Mouse (Mus musculus) midbrain, postnatal 0 days (tissue): Measurements from ENCODE around the gene Eipr1. TPM values are rescaled to one million over a fixed set of nuclear protein-coding genes. Genes with fewer than 3 reads are reported as not detected.
"Not testable (repeated sequence)": the region's sequence is repeated elsewhere in the genome, so short reads cannot be mapped to it uniquely, and the experiment has no call there.

Source experiments
- ATAC-seq: fragments of 200-750 bp; cut with Nextera tagmentation; 2 replicates; pipeline ENCODE4 v1.8.0; 2017; ENCODE audit warnings: moderate number of reproducible peaks, mild to moderate bottlenecking, moderate TSS enrichment, moderate library complexity; ENCODE audit not compliant: low FRiP score
- DNase-seq: peaks from one replicate; pipeline ENCODE4 v3.0.0-alpha.2; 2015; ENCODE audit warnings: low spot score
- H3K27ac ChIP-seq: fragments of 300-500 bp; sonication (generic); 2 replicates; pipeline ENCODE4 v1.5.1; 2014; ENCODE audit warnings: low read depth, mild to moderate bottlenecking, low read length, mixed read lengths
- H3K27me3 ChIP-seq: fragments of 300-500 bp; sonication (generic); 2 replicates; pipeline ENCODE4 v1.6.1; 2014; ENCODE audit warnings: low read length, control low read depth, mixed read lengths; ENCODE audit not compliant: insufficient read depth
- H3K36me3 ChIP-seq: fragments of 300-500 bp; sonication (generic); 2 replicates; pipeline ENCODE4 v1.6.1; 2014; ENCODE audit warnings: low read length, control low read depth, mixed read lengths; ENCODE audit not compliant: insufficient read depth
- H3K4me1 ChIP-seq: fragments of 300-500 bp; sonication (generic); 2 replicates; pipeline ENCODE4 v1.6.1; 2014; ENCODE audit warnings: mild to moderate bottlenecking, control low read depth, antibody characterized with exemption, low read length, mixed read lengths; ENCODE audit not compliant: insufficient read depth
- H3K4me2 ChIP-seq: fragments of 300-500 bp; sonication (generic); 2 replicates; pipeline ENCODE4 v1.6.1; 2014; ENCODE audit warnings: low read depth, mild to moderate bottlenecking, low read length, mixed read lengths; ENCODE audit not compliant: poor library complexity, severe bottlenecking
- H3K4me3 ChIP-seq: fragments of 300-500 bp; sonication (generic); 2 replicates; pipeline ENCODE4 v1.5.1; 2014; ENCODE audit warnings: low read depth, mild to moderate bottlenecking, low read length, moderate library complexity
- H3K9ac ChIP-seq: fragments of 300-500 bp; sonication (generic); replicated peaks from 2 replicates; pipeline ENCODE4 v1.6.1; 2014; ENCODE audit warnings: mild to moderate bottlenecking, low read length, moderate library complexity, mixed read lengths; ENCODE audit not compliant: poor library complexity, severe bottlenecking
- H3K9me3 ChIP-seq: fragments of 300-500 bp; sonication (generic); 2 replicates; pipeline ENCODE4 v1.6.1; 2016; ENCODE audit warnings: low read length, control low read depth
- CTCF ChIP-seq: IDR thresholded peaks from 2 replicates; pipeline ENCODE4 v1.5.1; 2016; ENCODE audit warnings: antibody characterized with exemption, mild to moderate bottlenecking
- WGBS: fragments of 180-500 bp; shearing (Covaris S2); extraction: QIAGEN DNeasy Blood & Tissue Kit; methylation state at CpG from one replicate; pipeline ENCODE4 v1.1.7; 2014; 5-methylcytosine and 5-hydroxymethylcytosine counted together
- polyA plus RNA-seq: library from polyadenylated mRNA; unstranded; fragments of >200 nt; fragmentation: Nextera tagmentation; extraction: Ambion mirVana; gene quantifications from 2 replicates; pipeline ENCODE4 v1.2.1, GENCODE M21; 2015
- total RNA-seq: library from RNA; depleted of rRNA; stranded (reverse); fragments of >200 nt; gene quantifications from 2 replicates; pipeline ENCODE4 v1.2.3, GENCODE M21; 2014

The Eipr1 gene
- total and polyA plus RNA-seq, 2 experiments from 2014 or later: 59.6 to 62.2 TPM

GRCm38 (mm10) chr12:28906809-28907297 lies 155.2 kb downstream of the Eipr1 start:
- DNase-seq (peak; percentile 76), ATAC-seq (peak; percentile 74)
- no peaks in the 10 kb centered on the region; the same call in 1 of the 2 replicates for H3K4me1 ChIP-seq
- WGBS: 4% methylated on average over 7 of the region's 7 CpGs
- H3K9ac ChIP-seq: 0 out of 2 replicates have a peak overlapping the region, but pooled peaks have one; percentile 4
- H3K36me3 ChIP-seq: no peaks in the 10 kb centered on the region
- peak; percentile 49 for TF ChIP-seq CTCF
- no peaks in the 10 kb centered on the region for H3K9me3 ChIP-seq
- H3K4me2 ChIP-seq: 0 out of 2 replicates have a peak overlapping the region, but pooled peaks have one; percentile 22
- no peaks in the 10 kb centered on the region for H3K27me3 ChIP-seq
- no peak overlapping the region for H3K4me3 ChIP-seq
- peak overlapping the region; percentile 80 for H3K27ac ChIP-seq

DNA sequence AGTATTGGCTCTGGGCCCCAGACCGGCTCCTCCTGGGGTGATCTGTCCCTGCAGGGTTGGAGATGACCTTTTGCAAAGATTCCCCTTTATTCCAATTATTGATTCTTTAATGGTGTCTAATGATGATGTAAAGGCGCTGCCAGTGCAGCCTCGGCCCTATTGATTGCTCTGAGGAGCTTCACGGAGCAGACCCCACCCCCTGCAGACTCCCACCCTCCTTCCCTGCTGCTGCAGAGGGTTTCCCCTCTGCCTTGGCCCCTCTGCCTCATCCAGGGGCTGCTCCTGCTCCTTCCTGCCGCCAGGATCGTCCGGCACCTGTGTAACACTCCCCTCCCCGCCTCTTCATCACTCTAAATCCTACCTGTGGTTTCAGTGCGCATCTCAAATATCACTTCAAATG lies 156.2 kb downstream of the Eipr1 start:
- TF ChIP-seq CTCF: no peak
- no peaks in the 10 kb centered on the region for H3K9me3 ChIP-seq
- DNase-seq (no peak), ATAC-seq (no peak)
- H3K4me3 ChIP-seq: no peak overlapping the region
- H3K4me1 ChIP-seq: no peaks in the 10 kb centered on the region; the same call in 1 of the 2 replicates
- no peaks in the 10 kb centered on the region for H3K27me3 ChIP-seq
- H3K36me3 ChIP-seq: no peaks in the 10 kb centered on the region
- H3K27ac ChIP-seq: peak overlapping the region; percentile 80
- H3K4me2 ChIP-seq: no peak overlapping the region
- 24% methylated on average over 9 of the region's 9 CpGs for WGBS
- H3K9ac ChIP-seq: no peak overlapping the region; the same call in 1 of the 2 replicates

- 76% methylated on average over 5 of the region's 5 CpGs for WGBS
- Histone ChIP-seq H3K27me3 (no peaks in the 10 kb centered on the region), H3K4me1 (no peaks in the 10 kb centered on the region; the same call in 1 of the 2 replicates), H3K9ac (no peak overlapping the region), H3K4me2 (no peak overlapping the region), H3K9me3 (no peaks in the 10 kb centered on the region), H3K36me3 (no peaks in the 10 kb centered on the region), H3K27ac (no peak overlapping the region), H3K4me3 (no peak overlapping the region)
- TF ChIP-seq CTCF: no peak
- no peak for DNase-seq
- ATAC-seq: no peak
Observed at GRCm38 (mm10) chr12:28909851-28910250, 158.2 kb downstream of the Eipr1 start.

DNA sequence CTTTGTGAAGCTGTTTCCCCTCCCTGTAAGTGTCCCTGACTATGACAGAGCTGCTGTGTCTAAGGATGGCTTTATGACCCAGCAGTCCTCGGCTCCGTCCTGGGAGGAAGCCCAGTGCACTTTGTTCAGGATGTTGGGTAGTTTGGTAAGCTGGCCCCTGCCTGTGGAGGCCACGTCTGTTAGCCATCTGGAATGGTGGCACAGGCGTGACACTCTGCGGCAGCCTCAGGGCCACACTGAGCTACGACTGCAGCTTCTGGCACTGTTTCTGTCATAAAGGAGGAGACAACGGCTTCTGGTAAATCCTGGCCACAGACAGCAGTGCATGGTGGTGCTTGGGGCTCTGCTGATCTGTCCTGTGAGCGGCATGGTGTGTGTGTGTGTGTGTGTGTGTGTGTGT lies 159.0 kb downstream of the Eipr1 start:
- peak; percentile 72 for DNase-seq
- Histone ChIP-seq H3K9ac (no peak overlapping the region), H3K4me2 (no peak overlapping the region), H3K36me3 (no peaks in the 10 kb centered on the region), H3K27me3 (no peaks in the 10 kb centered on the region), H3K27ac (no peak overlapping the region), H3K4me3 (no peak overlapping the region), H3K9me3 (no peaks in the 10 kb centered on the region), H3K4me1 (no peaks in the 10 kb centered on the region; the same call in 1 of the 2 replicates)
- ATAC-seq: no peak
- WGBS: 56% methylated on average over 8 of the region's 8 CpGs
- TF ChIP-seq CTCF: no peak

GRCm38 (mm10) chr12:28912351-28912936 lies 160.8 kb downstream of the Eipr1 start:
- H3K9me3 ChIP-seq: no peaks in the 10 kb centered on the region
- peak; percentile 19 for DNase-seq
- H3K27ac ChIP-seq: no peak overlapping the region
- ATAC-seq: 0 out of 2 replicates have a peak, but pooled peaks have one; percentile 44
- TF ChIP-seq CTCF: no peak
- H3K9ac ChIP-seq: no peak overlapping the region
- H3K4me3 ChIP-seq: no peak overlapping the region
- no peaks in the 10 kb centered on the region; the same call in 1 of the 2 replicates for H3K4me1 ChIP-seq
- H3K4me2 ChIP-seq: no peak overlapping the region
- WGBS: 53% methylated on average over 18 of the region's 18 CpGs
- H3K36me3 ChIP-seq: no peaks in the 10 kb centered on the region
- H3K27me3 ChIP-seq: no peaks in the 10 kb centered on the region

DNA sequence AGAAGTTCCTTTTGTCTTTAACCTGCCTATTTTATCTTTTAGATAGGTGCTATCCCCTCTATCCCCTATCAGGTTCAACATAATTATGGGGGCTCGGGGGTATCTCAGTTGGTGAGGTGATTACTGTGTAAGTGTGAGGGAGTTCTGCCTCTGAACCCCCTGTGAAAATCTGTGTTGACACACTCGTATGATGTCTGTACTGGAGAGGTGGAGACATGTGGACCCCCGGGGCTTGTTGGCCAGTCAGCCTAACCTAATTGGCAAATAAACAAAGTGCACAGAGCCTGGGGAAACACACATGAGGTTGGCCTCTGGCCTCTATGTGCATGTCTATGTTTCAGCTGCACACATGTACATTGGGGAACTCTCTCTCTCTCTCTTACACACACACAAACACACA lies 161.5 kb downstream of the Eipr1 start:
- 60% methylated on average over 3 of the region's 3 CpGs for WGBS

GRCm38 (mm10) chr12:28914056-28914455 lies 162.5 kb downstream of the Eipr1 start:
- not testable (repeated sequence) for H3K36me3 ChIP-seq, H3K9me3 ChIP-seq, DNase-seq, H3K4me1 ChIP-seq, ATAC-seq, H3K9ac ChIP-seq, H3K27ac ChIP-seq, H3K4me2 ChIP-seq, H3K4me3 ChIP-seq, H3K27me3 ChIP-seq
- 88% methylated on average over 1 of the region's 1 CpGs for WGBS

More for the DNA sequence above, 161.5 kb downstream of the Eipr1 start:
- H3K27ac ChIP-seq: no peak overlapping the region
- no peak overlapping the region for H3K4me2 ChIP-seq
- H3K4me1 ChIP-seq: no peaks in the 10 kb centered on the region; the same call in 1 of the 2 replicates
- no peak for TF ChIP-seq CTCF
- ATAC-seq (no peak), DNase-seq (no peak)
- H3K9ac ChIP-seq: no peak overlapping the region
- no peaks in the 10 kb centered on the region for H3K36me3 ChIP-seq
- H3K4me3 ChIP-seq: no peak overlapping the region
- H3K9me3 ChIP-seq: no peaks in the 10 kb centered on the region
- H3K27me3 ChIP-seq: no peaks in the 10 kb centered on the region
